Mouse (Mus musculus) heart, adult 11 months (tissue): ENCODE results near the gene Olfr114.

Experiments used
- DNase-seq: peaks from one replicate; pipeline ENCODE4 v3.0.0; 2022

Gene Olfr114

GRCm38 (mm10) chr17:37592643-37593042, at the start of gene Olfr114:
TSS of gene Olfr114 (minus strand) at chr17:37592743.
- no peak for DNase-seq

- no peak for DNase-seq
Observed at GRCm38 (mm10) chr17:37627009-37627408, 34.5 kb upstream of the Olfr114 start, which contains the start of the genes Olfr115 and Olfr116. TSS of gene Olfr115 (minus strand) at chr17:37627109. TSS of gene Olfr116 (minus strand) at chr17:37627199.

GRCm38 (mm10) chr17:37577563-37577962, 15.0 kb downstream of the Olfr114 start, which contains the start of gene Olfr113:
TSS of gene Olfr113 (minus strand) at chr17:37577663.
- DNase-seq: no peak

GRCm38 (mm10) chr17:37569351-37569750, 23.2 kb downstream of the Olfr114 start, which contains the start of gene Olfr112:
TSS of gene Olfr112 (minus strand) at chr17:37569451.
- DNase-seq: no peak

- no peak for DNase-seq
Observed at GRCm38 (mm10) chr17:37558913-37559615, 33.5 kb downstream of the Olfr114 start.

GRCm38 (mm10) chr17:37543800-37544435, 48.6 kb downstream of the Olfr114 start:
- no peak for DNase-seq

GRCm38 (mm10) chr17:37541454-37542119, 51.0 kb downstream of the Olfr114 start:
- no peak for DNase-seq
